Mouse (Mus musculus): ENCODE measurements at regions not wholly inside any gene's neighbourhood (a gene's known extent, or its start where the extent isn't known, plus 50 kb on each side); places are given as distances from the start of the nearest gene placed in this dataset.

GRCm38 (mm10) chr1:59426346-59427203 lies 55.6 kb upstream of the Fzd7 start:
- no peak for TF ChIP-seq CTCF (conservative IDR thresholded peaks at IDR 0.05)
- Histone ChIP-seq H3K27ac (no peak overlapping the region), H3K4me3 (no peak overlapping the region)
- DNase-seq (ENCODE audit: low spot score in 2 of 2) = no peak

DNA sequence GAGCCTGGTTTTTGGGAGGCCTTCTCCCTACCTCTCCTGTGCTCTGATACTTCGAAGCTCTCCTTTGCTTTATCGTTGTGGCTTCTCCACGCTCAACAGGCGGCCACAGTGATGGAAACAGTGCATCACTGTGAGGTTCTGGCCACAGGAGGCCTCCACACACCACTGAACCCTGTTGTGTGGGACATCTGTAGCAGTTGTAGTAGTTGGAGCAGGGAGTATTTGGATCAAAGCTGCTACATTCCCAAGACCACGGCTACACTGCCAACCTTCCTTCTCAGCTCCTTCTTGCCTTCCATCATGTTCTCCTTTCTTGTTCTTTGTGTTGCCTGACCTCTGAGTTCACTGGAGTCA lies 55.0 kb upstream of the Fzd7 start:
- no peak for DNase-seq (ENCODE audit: low spot score in 2 of 2)
- Histone ChIP-seq H3K4me3 (no peak overlapping the region), H3K27ac (no peak overlapping the region)
- TF ChIP-seq CTCF (conservative IDR thresholded peaks at IDR 0.05) = peak; percentile 40

DNA sequence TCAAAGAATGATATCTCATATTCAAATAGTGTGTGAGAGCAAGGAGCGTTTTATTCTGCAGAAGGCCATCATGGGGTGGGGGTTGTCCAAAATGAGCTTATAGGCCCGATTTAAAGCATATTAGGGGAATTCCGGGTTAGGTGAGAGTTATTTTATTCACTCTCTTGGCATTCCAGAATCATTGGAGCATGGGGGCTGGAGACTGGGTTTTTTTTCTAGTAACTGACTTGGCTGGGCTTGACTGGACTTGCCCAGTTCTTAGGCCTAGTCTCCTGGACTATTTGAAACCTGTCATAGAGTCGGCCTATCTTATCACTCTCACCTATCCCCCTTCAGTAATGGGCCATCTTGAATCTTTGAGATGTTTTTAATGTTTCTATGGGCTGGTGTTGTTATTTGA lies 52.9 kb upstream of the Fzd7 start:
- DNase-seq (ENCODE audit: low spot score in 2 of 2) = no peak
- TF ChIP-seq CTCF (conservative IDR thresholded peaks at IDR 0.05) = no peak
- Histone ChIP-seq H3K4me3 (no peak overlapping the region), H3K27ac (no peak overlapping the region)

DNA sequence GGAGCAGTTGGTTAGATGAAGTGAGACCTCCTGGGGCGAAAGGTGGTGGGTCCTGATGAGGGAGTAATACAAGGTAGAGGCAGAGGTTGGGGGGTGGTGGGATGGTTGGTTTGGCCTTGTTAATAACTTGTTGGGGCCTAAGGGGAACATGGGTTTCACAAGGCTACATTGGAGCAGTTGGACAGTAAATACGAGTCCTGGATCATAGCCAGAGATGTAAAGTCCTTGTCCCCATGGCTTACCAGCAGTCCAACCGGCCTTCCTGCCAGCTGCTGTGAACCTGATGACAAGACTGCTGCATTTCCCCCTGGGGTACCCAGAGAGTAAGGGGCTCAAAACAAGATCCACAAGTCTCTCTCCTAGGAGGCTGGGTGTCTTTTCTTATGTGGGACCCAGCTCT lies 52.0 kb upstream of the Fzd7 start:
- TF ChIP-seq CTCF (conservative IDR thresholded peaks at IDR 0.05) = no peak
- Histone ChIP-seq H3K4me3 (no peak overlapping the region), H3K27ac (no peak overlapping the region)
- DNase-seq (ENCODE audit: low spot score in 2 of 2) = no peak

DNA sequence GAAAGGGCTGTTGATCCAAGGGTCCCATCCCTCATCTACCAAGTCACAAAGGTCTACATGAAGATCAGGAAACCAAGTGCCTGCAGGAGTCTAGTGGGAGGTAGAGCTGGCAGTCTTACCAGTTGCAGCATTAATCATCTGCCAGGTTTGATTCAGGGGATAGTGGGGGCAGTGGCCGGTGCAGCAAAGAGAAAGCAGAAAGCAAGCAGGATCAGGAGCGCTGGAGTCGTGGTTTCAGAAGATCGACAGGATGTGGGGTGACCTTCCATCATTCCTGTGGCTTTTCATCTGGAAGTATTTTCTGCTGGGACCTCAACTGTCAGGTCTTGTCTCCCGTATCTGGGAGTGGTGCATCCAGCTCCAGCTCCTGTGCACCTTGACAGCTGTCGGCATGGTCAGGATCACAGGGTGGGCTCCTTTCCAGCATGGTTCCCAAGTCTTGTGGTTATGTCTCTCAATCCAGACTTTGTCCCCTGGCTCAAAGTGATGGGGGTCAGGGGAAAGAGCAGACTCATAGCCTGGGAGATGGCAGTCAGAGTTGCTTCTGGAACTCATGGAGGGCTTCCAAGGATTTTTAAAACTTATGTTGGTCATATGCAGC lies 51.2 kb upstream of the Fzd7 start:
- TF ChIP-seq CTCF (conservative IDR thresholded peaks at IDR 0.05) = no peak
- no peak for DNase-seq (ENCODE audit: low spot score in 2 of 2)
- Histone ChIP-seq H3K27ac (no peak overlapping the region), H3K4me3 (no peak overlapping the region)
